Mouse (Mus musculus) B cell, adult 2 months (primary cell): ENCODE data around the gene Lect2.

Experiments
- DNase-seq, 2 experiments: peaks; one replicate each; pipeline ENCODE4 v3.0.0; 2022

The Lect2 gene

DNA sequence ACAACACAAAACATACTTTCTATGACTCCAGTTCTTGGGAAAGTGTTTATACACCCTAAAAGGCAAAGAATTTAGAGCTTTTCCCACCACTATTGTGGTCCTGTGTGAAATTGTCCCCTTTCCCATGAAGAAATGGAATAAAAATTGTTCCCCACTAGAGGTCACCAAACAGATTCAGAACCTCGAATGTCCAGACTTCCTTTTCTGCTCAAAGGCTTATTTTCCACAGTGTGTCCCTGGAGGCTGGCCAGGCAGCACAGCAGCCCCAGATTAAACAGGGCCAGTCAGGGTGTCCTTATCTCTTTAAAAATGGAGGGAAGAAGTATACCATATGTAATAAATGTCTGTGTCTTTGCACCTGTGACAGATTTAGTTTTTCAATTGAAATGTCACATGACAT lies 7.7 kb upstream of the Lect2 start:
- no peak for DNase-seq

DNA sequence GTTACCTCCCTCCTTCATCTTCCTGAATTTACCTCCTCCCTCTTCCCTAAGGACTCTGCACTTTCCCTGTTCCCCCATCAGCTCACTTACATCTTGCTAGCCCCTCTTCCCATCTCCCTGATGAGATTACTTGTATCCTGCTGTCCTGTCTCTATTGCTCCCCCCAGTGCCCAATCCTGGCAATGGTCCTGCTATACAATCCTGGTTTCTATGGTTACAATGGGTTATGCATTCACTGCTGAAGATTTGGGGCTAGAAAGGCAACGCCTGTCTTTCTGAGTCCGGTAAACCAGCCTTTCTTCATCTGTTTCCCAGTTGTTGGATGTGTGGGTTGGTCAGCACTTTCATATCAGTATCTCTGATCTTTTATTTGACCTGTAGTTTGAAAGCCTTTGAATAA lies 6.1 kb upstream of the Lect2 start:
- DNase-seq, result peak; percentile 7 to 21

DNA sequence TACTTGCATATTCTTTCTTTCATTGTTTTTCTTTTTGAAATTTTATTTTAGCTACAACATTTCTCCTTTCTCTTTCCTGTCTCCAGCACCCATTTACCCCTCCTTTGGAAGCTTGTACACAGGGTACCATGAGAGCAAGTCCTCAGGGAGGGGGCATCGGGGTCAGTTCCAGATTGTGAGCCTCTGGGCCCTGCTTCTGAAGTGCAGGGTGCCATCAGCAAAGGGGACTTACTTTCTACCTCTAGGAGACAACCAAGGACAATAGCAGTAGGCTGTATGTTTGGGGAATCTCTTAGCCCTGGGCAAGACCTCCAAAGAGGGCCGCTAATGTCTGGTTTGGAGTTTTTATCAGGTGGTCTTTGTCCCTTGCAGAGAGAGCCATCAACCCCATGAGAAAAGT lies 5.6 kb upstream of the Lect2 start:
- no peak for DNase-seq

DNA sequence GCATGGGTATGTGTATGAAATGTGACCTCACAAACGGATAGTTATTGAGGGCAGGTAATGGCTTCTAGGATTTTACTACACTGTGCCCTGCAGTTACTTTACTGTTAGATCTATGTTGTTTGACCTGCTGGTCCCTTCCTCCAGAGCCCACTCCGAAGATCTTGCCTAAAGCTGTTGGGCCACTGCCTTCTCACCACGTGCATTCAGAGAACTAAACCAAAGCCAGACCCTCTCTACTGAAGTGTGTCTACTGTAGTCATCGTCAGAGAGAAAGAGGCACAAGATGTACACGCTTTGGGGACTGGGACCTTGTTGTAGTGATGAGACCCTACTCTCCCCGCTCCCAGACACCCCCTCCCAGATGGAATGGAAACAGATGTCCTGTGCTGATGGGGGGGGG lies 3.4 kb upstream of the Lect2 start:
- no peak for DNase-seq

DNA sequence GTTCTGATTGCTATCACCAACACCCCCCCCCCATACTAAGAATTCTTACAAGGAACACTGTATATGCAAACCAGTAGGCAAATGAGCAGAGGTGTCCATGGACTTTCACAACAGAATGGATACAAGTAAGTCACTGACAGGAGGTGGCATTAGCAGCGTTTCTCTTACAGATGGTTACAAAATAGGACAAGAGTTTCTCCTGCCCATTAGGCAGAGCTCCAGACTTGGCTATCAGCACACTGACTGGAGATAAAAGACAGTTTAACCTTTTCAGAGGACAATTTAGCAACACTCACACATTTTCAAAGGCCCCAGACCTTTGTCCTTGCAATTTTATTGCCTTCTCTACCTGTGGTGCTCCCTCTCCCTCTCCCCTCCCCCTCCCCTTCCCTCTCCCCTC lies 2.3 kb upstream of the Lect2 start:
- no peak for DNase-seq

DNA sequence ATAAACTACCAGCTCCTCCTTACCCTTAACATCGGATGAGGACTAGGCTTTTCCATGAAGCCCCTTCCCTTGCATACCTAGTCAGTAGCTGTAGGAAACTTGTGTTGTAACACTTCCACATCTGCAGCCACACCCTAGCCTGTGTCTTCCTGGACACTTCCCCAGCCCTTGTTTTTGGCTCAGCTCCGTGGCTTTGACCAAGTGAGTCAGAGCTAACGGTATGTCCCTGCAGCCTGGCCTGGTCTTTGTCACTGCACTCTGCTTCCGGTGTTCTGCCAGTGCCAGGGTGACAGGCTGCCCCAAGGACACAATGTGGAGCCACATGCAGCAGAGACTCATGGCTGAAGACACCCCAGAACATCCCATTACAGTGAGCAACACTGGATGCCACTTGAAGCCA lies 1.1 kb upstream of the Lect2 start:
- DNase-seq, result no peak

DNA sequence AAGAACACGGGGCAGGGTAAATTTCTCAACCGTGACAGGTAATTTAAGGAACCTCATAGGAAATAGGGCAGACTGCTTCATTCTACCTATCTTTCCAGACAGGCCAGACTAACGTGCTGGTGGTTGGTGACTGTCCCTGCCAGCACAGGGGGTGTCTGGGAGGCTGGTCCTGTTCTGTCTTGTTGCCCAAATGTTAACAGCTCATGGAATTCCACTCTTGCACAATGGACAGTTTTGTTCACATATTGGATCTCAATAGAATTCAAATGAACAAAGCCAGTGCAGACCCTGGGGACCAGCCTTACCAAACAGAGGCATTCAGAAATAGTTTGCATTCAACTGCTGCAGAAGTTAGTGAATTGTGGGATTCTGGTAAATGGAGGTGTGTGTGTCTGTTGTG lies 3.3 kb downstream of the Lect2 start:
- no peak for DNase-seq

DNA sequence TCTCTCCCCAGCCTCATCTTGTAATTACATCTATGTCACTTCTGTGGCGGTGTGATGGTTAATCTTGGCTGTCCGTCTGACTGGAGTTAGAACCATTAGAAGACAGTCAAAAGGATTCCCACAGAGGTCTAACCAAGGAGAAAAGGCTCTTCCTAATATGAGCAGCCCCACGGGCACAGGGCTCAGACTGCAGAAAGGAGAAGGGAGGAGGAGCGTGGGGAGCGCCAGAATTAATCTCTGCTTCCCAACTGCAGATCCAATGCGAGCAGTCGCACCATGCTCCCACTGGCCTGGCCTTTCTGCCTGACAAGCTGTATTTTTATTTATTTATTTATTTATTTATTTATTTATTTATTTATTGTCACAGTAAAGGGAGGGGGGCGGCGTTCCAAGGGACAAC lies 4.5 kb downstream of the Lect2 start:
- no peak for DNase-seq

DNA sequence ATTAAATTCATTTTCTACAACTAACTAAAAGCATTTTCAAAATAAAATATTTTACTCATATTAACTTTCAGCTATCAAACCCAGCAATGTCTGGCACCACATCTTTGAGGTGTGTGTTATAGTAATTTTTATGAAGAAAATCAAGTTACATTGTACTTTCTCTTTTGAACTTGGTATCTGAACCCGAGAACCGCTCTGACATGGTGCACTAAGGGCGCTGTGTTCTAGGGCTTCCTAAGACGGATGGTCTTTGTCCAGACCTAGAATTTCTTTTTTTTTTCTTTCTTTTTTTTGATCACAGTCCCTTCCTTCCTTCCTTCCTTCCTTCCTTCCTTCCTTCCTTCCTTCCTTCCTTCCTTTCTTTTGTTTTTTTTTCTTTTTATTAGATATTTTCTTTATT lies 8.5 kb downstream of the Lect2 start:
- peak; percentile 53 to 54 for DNase-seq

DNA sequence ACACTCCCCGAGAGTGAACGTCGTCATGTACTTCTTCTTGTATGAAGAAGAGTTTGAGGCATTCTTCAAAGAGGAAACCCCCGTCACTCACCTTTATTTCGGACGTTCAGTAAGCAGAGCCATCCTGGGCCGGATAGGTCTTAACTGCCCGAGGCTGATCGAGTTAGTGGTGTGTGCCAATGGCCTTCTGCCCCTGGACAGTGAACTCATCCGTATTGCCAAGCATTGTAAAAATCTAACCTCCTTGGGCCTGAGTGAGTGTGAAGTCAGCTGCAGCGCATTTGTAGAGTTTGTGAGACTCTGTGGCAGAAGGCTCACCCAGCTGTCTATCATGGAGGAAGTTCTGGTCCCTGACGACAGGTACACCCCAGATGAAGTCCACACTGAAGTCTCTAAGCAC lies 11.3 kb downstream of the Lect2 start:
- DNase-seq, result no peak

DNA sequence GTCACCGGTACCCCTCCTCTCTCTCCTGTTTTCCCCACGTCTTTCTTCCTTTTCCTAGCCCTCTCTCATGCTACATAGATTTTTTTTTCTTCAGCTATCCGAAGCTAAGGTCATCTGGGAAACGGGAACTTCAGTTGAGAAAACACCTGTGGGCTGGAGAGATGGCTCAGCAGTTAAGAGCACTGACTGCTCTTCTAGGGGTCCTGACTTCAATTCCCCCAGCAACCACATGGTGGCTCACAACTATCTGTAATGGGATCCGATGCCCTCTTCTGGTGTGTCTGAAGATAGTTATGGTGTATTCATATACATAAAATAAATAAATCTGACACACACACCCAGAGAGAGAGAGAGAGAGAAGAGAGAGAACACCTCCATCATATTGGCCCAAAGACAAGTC lies 12.7 kb downstream of the Lect2 start:
- no peak for DNase-seq

DNA sequence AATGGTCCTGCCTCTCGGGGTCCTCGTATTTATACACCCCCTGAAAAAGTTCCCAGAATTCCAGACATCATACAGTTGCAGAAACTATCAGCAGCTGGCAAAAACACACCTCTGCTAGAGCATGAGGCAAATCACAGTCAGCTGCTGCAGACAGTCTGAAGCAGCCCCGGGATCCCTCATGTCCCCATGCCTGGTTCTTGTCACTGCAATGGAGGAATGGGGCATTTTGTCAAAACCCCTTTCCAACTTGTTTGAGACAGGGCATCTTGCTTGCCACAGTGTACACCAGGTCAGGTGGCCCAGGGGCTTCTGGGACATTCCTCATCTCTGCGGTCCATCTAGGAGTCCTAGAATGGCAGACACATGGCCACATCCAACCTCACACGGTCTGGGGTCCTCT lies 13.4 kb downstream of the Lect2 start:
- no peak for DNase-seq

DNA sequence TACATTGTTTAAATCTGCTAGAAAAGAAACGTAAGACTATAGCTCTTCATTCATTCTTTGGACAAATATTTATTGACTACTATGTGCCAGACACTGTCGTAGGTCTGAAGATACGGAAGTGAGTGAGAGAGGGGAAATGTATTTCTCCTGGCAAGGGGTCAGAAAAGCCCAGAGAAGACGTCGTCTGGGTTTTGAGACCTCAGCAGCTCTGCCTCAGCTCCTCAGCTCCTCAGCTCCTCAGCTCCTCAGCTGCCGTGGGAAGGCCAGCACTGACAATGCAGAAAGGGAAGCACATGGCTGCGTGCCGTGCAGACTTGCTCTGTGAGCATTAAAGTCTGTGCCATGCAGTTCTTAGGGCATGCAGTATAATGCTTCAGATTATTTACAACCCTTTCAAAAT lies 18.6 kb downstream of the Lect2 start:
- no peak for DNase-seq

DNA sequence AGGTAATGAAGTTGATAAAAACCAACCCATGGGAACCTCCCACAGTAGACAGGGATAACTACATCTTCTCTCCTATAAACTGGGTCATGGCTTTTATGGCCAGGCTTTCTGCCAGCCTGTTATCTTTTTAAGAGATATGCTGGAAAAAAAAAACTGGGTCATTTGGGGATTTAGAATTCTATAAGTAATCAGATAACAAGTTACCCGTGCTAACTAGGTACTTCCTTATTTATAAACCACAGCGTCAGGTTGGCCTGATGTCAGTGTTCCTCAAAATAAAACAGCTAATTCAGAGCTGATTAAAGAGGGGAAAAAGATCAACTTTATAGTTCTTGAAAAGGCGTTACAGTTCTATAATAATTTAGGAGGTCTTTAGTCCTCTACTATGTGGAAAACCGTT lies 19.3 kb downstream of the Lect2 start:
- DNase-seq, result no peak

DNA sequence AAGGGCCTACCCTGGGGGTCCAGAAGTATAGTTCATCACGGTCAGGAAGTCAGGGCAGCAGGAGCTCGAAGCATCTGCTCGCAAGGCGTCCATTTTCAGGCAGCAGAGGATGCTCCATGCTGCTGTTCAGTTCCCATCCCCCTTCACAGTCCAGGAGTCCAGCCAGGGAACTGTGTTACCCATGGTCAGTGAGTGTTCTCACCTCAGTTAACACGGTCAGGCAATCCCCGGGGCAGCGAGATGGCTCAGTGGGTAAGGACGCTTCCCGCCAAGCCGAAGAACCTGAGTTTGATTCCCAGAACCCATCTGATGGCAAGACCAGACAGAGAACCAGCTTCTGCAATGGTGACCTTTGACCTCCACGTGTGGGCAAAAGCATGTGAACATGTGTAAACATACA lies 20.0 kb downstream of the Lect2 start:
- no peak for DNase-seq

DNA sequence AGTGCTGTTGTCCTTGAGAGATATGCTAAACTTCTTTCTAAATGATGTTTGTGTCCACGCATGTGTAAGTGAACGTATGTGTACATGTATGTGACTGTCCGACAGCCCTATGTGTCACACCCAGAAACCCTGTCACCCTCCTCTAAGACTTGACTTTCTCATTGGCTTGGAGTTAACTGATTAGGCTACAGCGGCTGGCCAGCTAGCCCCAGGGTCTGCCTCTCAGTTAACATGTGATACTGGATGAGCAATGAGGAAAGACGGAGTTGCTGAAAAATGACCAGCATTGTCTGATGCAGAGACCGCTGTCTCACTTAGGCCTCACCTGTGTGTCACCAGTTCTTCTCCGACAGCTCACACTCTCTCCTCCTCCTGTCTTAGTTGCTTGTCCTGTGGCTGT lies 20.5 kb downstream of the Lect2 start:
- DNase-seq, result no peak

DNA sequence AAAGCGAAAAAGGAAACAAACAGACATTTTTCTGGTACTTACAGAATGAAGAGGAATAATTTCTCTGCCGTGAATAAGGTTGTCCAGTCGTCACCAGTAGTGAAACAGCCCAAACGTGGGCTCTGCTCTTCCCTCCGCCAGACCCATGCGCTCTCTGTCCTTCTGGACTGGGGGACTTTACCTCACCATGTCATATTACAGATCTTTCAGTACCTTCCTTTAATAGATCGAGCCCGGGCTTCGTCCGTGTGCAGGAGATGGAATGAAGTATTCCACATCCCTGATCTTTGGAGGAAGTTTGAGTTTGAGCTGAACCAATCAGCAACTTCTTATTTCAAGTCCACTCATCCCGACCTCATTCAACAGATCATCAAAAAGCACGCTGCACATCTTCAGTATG lies 21.4 kb downstream of the Lect2 start:
- DNase-seq, result no peak

DNA sequence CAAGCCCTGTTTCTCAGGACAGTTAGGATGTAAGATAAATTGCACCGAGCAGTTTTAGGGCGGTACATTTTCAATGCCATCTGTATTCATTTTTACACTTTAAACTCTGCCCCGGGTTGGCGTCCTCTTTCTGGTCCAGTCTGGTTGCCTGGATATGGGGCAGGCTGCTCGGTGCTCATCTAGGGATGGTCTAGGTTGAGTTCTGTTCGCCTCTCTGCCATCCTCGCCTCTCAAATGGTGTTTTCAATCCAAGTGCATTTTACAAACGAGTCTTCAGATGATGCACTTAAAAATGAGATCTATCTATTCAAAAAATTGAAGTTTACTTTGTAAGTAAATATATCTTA lies 25.5 kb downstream of the Lect2 start:
- no peak for DNase-seq

DNA sequence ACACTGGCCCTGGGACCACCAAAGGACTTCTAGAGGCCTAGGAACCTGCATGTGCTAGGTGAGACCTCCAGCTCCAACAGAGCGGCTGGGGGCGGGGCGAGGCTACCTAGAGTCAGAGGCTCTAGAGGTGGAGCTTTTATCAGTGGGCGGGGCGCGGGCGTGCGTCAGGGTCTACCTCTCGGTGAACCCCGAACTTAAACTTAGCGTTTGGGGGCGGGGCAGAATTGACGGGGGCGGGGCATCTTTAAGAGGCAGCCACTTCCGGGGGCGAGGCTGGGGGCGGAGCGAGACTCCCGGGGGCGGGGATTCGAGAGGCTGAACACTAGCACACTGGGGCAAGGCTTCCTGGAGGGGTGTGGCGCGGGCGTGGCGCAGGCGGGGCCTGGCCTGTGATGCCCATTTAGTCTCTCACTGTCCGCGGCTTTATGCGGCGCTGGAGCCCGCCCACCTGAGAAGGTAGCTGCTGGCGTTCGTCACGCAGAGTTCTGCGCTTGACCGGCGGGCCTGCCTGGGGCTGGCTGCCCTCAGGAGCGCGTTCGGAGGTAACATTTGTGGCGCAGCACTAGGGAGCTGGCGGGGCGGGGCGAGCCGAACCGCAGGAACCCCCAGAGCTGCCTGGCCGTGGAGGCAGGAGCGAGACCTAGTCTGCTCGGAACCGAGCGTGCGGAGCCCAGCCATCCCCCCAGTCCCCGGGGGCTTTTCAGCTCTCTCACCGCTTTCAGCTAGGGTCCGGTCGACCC lies 26.1 kb downstream of the Lect2 start, which contains the start of gene Fbxl21:
TSS of gene Fbxl21 (plus strand) at position 392 of the 740 bp plus-strand sequence.
- DNase-seq, result peak; percentile 99 to 100

DNA sequence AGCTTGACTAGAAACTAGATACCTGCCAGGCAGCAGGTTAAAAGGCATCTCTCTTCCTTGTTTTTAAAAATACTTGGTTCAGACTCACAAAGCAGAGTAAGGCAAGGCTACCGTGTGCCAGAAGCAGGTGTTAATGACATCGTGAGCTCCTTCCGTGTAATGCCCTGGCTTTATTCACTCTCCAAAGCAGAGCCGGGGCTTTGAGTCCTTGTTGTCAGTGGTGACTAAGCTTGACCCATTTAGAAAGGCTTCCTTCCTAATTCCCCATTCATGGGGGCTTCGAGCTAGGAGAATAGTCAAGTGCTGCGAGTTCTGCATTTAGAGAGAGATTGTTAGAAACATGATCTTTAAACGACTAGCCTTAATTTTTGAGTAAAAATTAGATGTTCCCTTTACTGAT lies 31.5 kb downstream of the Lect2 start:
- DNase-seq, result no peak

DNA sequence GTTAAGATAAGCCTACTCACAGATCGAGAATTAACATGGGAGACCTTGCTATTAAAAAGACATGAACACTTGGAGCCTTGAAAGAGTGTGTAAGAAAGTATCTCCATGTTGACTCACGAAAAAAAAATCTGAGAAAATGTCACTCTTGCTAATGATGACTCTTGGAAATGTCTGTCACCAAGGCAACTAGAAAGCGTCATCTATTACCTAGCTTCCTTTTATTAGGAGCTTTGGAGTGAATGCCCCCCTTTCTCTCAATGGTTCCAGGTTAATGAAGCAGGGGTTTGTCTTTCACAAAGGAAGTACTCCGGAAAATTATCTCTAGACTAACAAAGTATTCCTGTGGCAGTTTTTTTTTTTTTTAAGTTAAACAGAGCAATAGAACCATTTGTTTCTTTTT lies 32.0 kb downstream of the Lect2 start:
- DNase-seq, result no peak

DNA sequence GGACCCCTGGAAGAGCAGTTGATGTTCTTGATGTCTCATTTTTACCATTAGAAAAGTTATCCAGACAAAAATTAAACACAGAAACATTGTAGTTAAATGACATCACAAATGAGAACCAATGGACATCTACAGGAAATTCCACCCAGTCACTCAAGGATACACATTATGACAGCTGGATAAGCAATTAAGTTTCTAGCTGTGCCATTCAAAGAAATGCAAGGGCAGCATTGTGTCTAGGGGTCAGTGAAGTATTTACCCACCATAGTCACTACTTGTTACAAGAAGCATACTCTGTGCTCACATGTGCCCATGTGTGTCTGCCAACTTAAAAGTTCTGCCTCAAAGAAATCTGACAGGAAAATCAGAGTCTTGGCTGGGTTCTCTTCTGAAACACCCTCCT lies 34.7 kb downstream of the Lect2 start:
- DNase-seq, result no peak

DNA sequence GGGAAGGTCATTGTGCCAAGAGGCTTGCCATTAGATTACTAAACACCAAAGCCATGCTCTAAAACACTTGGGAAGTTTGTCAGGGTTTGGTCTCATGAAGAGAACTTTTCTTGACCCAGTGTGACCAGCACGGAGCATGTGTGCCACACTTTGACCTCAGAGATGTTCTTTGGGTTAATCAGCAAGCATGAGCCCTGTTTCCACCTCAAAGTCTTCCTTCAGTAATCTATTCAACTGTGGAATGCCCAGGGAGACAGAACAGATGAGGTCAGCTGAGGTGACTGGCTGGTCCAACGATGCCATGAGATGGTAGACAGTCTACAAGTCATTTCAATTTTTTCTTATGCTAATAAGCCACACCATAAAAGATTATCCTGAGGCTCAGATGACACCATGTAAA lies 38.5 kb downstream of the Lect2 start:
- no peak for DNase-seq

DNA sequence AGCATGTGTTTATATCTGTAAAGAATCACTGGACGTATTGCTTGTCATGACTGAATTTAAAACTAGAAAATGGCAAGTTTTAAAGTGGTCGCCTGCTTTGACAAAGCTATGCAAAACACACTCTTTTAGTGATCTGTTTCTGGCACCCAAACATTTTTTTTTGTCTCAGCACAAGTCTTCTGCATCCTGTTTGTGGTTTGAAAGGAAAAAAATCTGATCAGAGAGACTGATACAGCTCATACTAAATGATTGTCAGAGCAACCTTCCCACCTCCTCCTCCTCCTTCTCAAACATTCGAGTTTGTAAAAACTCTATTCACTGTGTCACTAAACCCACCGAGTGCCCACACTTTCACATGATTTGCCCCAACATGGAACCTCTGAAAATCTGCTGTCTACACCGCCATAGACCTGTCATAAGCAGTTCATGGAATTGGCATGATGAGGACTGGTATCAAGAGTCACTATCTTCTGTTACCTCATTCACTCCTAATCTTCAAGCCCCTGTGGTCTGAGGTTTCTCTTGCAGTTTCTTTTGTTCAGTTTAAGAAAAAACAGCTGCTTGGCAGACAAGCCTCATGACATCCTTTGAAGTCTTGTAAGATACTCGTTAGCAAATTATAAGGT lies 41.3 kb downstream of the Lect2 start:
- no peak for DNase-seq

DNA sequence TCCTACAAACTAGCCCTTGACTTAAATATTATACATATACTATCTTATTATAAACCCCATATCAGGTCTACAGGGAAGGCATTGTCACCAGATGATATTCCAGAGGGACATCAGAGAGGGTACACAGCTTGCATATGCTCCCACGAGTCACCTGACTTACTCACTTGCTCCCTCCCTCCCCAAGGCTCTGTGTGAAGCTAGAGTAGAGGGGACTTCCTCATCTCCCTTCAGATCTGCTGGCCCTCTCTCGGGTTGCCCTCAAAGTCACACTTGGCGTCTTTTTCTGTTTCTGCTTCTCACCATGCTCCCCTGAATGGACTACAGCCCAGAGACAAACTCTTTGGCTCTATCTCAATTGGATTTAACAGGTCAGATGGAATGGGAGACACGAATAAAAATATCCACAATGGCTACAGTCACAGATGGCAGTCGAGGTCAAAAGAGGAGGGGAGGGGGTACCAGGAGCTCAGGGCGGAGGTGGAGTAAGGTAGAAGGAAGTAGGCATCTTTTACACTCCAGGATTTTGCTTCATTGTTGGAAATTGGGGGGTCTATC lies 46.4 kb downstream of the Lect2 start:
- DNase-seq, result no peak
